Mouse (Mus musculus) erythroblast, adult 5-6 weeks (primary cell): ENCODE data around the gene Plagl2. TPM values are rescaled to one million over a fixed set of nuclear protein-coding genes. Genes with fewer than 3 reads are reported as not detected.
"Not testable (repeated sequence)": the region's sequence is repeated elsewhere in the genome, so short reads cannot be mapped to it uniquely, and the experiment has no call there.

ENCODE experiments used
- ATAC-seq: replicated peaks from 2 replicates; pipeline ENCODE4 v1.8.0; 2016; ENCODE audit warnings: moderate number of reproducible peaks, mild to moderate bottlenecking, moderate TSS enrichment, inconsistent platforms; ENCODE audit not compliant: poor library complexity, low FRiP score, severe bottlenecking
- total RNA-seq, 2 experiments: library from RNA; stranded (forward) in 1 of 2; stranded (reverse) in 1 of 2; fragments of 150-400 nt in 1 of 2; fragments of 200-764, 138-1000 nt in 1 of 2; gene quantifications; 2 replicates each; pipeline versions ENCODE4 v1.2.3 to v1.2.4; 2015 to 2017; ENCODE audit warnings: low replicate concordance in 2 of 2

The Plagl2 gene
- 33.4 and 36.8 TPM in 2 replicates for total RNA-seq (2015; ENCODE audit: low replicate concordance)
- 8.7 and 13.2 TPM in 2 replicates for total RNA-seq (2017; ENCODE audit: low replicate concordance)

DNA sequence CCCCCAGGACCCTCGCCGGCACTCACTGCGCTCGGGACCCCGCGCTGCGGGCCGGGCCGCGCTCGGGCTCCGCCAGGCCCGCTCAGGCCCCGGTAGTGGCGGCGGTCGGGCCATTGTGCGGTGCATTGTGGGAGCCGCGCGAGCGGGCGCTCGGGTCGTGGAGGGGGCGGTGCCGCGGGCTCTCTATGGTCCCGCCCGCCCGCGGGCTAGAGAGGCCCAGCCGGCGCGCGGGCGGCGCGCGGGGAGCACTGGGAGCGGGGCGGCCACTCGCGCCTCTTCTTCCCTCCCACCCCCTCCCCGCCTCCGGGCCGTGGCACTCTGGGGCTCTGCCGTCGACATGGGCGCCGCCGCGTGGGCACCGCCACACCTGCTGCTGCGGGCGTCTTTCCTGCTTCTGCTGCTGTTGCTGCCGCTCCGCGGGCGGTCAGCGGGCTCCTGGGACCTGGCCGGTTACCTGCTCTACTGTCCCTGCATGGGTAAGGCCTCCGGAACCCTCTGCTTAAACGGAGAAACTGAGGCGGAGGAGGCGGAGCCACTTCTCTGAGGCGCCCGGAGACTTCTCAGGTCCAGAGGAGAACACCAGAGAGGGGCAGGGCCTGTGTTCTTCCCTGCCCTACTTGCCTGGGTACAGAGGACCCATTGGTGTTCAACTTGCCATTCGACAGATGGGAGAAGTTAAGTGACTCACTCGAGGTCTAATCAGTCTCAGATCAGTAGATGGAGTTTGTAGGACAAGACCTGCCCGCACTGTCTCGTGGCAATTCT is at the start of gene Plagl2, which contains the start of gene Pofut1:
TSS of gene Plagl2 (minus strand) at position 177 of the 765 bp plus-strand sequence.
TSS of gene Pofut1 (plus strand) at position 284 of the 765 bp plus-strand sequence.
- peak; percentile 84 for ATAC-seq

DNA sequence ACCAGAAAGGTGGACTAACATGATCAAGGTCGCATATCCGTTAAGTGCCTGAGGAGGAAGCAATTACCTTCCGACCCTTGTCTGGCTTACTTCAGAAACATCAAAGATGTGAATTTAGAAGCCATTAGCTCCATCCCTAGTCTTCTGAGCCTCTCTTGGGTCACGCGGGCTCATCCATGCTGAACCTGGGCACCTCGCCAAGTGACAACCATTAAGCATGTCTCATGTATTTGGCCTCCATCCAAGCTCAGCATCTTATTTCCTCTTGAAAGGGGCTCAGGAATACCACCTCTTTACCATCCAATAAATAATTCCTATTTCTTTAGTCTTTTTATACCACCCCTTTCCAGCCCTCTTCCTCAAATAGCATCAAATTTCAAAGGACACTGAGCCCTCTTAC is 46.6 kb upstream of the Plagl2 start:
- ATAC-seq = no peak

DNA sequence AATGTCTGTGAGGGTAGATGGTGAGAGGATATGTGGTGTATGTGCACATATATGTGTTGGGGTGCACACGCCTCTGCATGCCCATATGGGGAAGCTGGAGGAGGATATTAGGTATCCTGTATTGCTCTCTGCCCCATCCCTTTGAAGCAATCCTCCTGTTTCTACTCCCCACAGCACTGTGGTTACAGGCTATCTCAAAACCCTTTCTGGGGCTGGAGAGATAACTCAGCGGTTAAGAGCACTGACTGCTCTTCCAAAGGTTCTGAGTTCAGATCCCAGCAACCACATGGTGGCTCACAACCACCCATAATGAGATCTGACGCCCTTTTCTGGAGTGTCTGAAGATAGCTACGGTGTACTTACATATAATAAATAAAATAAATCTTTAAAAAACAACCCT is 45.3 kb upstream of the Plagl2 start:
- ATAC-seq = no peak

DNA sequence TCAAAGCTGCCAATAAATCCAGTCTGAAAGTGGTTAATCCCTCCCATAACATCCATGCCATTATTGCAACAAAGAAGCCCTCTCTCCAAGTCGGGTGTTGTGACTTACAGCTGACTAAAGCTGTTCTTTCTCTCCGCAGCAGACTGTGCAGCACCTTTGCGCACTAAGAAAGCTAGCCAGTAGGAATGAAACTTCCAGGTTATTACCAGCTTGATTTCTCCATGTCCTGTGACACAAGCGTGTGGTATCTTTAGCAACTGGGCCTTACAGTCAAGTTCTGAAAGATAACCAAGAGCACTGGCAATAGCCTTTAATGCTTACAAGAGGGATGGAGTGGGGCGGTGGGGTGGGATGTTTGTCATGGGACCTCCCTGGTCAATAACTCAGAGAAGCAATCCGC is 42.7 kb upstream of the Plagl2 start:
- ATAC-seq = no peak

DNA sequence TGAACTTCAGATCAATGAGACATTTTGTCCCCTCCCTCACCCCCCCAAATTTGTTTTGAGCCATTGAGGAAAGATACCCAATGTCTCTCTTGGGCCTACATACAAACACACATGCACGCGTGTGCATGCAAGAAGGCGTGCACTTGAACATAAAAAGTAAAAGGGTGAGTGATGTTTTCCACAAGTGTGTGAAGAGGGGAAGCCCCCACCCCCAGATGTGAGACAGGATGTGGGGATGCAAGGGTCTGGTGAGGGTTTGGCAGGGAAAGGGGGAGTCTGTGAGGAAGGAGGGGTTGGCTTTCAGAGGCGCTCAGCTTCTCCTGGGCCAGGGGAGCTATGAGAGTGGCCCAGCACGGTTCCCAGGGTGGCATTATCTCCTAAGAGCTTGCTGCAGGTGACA is 37.1 kb upstream of the Plagl2 start:
- no peak for ATAC-seq

DNA sequence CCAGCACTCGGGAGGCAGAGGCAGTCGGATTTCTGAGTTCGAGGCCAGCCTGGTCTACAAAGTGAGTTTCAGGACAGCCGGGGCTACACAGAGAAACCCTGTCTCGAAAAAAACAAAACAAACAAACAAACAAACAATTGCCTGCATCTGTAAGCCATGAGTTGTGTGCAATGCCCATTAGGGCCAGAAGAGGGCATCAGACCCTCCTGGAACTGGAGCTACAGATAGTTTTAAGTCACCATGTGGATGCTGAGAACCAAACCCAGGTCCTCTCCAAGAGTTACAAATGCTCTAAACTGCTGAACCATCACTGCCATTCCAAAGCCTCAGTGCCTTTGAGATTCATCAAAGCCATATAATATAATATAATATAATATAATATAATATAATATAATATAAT is 35.6 kb upstream of the Plagl2 start:
- ATAC-seq = not testable (repeated sequence)

DNA sequence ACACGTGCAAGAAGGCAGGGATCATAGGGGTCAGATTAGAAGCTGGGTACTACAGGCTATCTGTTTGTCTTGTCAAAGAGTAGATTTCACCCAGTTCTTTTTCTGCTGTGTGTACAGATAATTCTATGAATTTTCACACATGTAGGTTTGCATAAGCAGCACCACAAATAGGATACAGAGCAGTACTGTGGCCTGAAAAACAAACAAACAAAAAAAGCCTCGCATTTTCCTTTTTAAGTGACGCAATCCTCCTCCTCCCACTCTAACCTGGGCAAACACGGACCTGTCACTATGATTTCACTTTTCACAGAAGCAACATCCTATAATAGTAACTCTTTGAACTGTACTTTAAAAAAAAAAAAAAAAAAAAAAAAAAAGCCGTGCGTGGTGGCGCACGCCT is 35.2 kb upstream of the Plagl2 start:
- ATAC-seq = no peak

DNA sequence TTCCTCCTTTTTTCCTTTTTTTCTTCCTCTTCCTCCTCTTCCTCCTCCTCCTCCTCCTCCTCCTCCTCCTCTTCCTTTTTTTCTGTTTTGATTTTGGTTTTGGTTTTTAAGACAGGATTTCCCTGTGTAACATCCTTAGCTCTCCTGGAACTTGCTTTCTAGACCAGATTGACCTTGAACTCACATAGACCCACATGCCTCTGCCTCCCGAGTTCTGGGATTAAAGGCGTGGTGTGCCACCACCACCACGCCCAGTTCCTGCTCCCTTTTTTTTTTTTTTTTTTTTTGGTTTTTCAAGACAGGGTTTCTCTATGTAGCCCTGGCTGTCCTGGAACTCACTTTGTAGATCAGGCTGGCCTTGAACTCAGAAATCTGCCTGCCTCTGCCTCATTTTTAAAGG is 34.4 kb upstream of the Plagl2 start:
- not testable (repeated sequence) for ATAC-seq

DNA sequence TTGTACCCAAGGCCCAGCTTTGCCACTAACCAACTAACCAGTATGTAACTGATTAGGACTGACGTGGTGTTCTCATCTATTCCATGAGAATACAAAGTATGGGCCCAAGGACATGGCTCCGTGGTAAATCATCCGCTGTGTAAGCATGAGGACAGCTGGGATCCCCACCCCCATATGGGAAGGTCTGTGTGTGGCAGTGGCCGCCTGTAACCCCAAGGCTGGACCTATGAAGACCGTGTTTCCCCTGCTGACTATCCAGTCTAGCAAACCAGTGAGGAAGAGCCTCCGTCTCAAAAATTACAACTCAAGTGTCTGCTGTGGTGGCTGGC is 33.7 kb upstream of the Plagl2 start:
- ATAC-seq = no peak

DNA sequence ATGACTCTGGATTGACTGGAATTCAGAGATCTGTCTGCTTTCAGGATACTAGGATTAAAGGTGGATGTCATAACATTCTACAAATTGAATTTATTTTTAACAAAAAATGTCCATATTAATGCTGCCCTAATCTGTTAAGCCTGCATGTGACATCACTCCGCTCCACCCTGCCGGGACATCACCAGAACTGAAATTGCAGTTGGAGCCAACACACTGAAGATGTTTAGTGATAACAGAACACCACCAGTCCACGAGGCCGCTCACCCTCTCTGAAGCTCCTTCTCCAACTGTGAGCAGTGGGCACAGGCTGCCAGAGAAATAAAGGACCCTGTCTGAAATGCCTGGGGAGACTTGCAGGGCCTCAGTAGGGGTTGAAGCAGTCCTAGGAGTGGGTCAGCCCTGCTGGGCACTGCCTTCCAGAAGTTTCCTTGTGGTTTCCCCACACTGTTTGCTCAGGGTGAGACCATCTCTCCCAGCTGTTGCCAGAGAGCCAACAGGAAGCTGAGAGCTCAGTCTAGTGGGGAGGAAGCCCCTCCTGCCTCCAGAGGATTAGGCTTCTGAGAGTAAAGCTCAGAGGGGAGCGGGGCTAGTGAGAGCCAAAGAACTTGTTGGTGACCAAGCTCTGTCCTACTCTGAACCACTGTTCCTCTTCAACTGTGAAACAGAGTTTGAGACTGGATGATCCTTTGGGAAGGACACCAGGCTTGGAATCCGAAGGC is 33.1 kb upstream of the Plagl2 start:
- ATAC-seq = peak; percentile 77

DNA sequence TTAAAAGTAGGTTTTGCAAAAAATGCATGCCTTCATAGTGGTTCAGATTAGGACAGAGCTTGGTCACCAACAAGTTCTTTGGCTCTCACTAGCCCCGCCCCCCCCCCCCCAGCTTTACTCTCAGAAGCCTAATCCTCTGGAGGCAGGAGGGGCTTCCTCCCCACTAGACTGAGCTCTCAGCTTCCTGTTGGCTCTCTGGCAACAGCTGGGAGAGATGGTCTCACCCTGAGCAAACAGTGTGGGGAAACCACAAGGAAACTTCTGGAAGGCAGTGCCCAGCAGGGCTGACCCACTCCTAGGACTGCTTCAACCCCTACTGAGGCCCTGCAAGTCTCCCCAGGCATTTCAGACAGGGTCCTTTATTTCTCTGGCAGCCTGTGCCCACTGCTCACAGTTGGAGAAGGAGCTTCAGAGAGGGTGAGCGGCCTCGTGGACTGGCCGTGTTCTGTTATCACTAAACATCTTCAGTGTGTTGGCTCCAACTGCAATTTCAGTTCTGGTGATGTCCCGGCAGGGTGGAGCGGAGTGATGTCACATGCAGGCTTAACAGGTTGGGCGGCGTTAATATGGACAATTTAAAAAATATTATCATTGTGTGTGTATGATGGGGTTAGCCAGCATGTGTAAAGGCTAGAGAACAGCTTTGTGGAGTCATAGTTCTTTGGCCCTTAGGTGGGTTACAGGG is 29.1 kb upstream of the Plagl2 start:
- ATAC-seq = peak; percentile 78

DNA sequence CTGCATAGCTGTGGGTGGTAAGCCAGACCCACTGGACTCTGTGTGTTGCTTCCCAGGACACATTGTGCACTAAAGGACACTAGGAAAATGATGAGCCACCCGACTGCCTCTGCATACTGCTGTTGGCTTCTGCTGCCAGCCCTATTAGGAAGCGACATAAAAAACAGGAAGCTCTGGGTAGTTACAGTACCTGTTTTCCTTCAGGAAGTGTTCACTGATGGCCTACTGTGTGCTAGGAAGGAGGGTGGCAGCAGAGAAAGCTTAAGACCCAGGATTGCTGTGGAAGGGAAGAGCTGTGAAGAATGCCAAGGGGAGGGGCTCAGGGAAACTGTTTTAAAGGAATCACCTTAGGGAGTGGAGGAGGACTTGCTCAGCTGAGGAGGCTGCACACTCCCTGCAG is 26.1 kb upstream of the Plagl2 start:
- ATAC-seq = no peak

DNA sequence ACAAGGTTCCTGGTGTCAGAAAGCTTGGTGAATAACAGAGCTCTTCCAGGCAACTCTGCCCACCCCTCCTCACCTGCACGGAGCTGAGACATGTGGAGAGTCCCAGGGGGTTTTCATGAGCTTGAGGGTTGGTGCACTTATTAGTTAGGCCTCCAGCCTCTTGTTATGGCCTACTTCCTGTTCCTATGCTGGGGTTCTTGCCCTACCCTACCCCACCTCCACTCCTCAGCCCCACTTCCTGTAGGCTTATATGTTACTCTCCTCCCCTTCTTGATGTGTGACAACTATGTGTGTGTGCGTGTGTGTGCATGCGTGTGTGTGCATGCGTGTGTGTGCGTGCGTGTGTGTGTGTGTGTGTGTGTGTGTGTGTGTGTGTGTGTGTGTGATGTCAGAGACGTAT is 21.8 kb upstream of the Plagl2 start:
- ATAC-seq = no peak

DNA sequence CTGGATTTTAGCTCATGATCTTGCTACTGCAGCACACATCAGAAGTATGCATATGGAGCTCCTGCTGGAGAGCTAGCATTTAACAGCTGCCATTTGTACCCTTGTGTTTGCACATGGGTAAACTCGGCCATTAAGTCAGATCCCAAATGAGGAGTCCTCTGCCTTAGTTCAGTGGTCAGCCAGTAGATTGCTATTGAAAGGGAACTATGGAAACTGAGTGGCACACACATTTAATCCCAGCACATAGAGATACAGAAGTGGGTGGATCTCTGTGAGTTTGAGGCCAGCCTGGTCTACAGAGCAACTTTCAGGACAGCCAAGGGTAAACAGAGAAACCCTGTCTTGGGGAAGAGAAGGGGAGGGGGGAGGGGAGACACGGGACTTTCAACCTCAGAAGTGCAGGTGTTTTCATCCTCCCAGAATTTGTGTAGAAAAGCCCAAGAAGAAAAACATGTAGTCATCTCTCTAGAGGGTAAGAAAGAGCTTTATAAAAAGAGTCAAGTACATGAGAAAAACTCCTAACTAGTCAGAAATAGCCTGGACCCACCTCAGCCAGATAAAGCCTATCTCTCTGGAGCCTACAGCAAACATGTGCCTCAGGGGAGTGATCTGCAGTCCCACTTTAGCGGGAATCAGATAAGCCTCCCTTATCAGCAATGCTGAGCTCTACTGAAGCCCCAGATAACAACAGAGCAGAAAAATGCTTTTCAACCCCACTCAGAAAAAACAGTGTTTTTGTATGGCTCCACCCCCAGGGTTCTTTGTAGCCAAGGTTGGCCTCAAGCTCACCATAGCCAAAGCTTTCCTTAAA is 18.8 kb upstream of the Plagl2 start:
- ATAC-seq = 0 out of 2 replicates have a peak, but pooled peaks have one; percentile 35

DNA sequence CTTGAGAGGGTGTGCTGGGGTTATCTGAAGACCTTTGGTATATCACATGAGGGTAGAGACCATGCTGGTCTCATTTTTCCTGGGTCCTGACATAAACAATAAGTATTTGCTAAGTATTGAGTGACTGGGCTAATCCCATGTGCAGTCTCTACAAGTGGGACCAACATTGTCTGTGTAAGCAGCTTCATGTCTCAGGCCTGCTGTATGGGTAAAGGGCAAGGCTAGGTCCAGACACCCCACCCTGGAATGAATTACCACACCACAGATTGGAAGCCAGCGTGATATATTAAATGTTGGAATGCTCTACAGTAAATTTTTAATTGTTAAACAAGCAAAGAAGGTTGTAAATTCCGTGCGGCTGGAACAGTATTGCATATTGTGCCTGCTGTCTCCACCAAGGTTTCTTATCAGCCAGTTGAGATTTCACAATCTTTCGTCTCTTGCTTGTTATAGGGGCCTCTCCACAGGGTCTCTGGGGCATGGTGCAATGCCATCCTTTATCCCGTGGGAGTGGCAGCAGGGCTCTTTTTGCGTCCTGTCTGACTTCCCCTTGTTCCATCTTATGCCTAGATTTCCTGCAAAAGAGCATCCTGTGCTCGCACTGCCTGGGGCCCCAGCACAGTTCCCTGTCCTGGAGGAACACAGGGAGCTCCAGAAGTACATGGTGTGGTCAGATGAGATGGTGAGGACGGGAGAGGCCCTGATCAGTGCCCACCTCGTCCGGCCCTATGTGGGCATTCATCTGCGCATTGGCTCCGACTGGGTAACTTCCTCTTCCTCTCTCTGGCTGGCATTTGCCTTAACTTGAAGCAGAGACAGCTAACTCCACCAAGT is 18.0 kb upstream of the Plagl2 start:
- no peak for ATAC-seq

DNA sequence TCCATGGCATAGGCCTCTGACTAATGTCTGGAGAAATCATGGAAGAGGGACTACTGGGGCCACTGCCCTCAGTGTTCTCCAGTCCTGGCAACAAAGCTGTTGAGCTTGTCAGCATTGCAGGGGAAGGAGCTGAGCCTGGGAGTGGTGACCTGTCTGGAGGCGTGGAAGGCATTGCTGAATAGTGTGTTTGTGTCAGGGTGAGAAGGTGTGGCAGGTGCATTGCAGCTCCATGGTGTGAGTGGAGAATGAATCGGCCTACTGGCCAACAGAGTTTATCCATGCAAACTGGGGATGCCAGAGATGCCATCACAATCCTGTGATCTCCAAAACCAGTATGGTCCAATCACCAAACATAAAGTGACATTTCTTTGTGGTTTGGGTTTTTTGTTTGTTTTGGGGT is 15.4 kb upstream of the Plagl2 start:
- ATAC-seq = no peak

DNA sequence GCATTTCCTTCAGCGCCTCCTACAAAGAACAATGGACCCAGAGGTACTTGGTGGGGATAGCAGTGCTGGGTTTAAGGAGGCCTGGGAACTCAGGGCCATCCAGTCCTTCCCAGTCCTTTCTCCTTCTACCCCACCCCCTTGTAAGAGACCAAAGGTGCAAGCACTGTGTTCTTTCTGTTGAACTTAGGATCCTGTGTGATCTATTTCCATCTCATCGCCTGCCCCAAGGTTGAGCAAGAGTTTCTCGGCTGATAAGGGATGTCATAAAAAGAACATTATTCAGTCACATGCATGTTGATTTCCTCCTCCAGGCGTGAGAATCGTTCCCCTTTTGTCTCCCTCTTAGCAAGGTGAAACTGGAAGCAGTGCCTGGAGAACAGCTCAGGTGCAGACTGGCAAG is 8.5 kb upstream of the Plagl2 start:
- no peak for ATAC-seq

DNA sequence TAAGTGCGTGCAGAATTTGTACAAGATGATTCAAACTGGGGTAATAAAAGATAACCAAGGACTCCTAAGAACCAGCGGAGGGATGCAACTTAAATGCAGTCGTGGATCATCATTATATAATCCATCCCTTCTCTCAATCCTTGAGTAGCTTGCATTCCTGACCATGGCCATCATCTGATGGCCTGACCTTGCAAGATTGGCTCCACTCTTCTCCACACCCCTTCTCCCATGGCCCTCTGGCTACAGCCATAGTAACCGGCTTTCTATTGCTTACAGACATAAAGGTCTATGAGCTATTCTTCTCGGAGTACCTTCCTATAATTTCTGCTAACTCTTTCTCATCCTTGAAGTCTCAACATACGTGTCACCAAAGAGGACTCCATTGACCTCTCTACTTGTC is 930 bp upstream of the Plagl2 start:
- no peak for ATAC-seq

DNA sequence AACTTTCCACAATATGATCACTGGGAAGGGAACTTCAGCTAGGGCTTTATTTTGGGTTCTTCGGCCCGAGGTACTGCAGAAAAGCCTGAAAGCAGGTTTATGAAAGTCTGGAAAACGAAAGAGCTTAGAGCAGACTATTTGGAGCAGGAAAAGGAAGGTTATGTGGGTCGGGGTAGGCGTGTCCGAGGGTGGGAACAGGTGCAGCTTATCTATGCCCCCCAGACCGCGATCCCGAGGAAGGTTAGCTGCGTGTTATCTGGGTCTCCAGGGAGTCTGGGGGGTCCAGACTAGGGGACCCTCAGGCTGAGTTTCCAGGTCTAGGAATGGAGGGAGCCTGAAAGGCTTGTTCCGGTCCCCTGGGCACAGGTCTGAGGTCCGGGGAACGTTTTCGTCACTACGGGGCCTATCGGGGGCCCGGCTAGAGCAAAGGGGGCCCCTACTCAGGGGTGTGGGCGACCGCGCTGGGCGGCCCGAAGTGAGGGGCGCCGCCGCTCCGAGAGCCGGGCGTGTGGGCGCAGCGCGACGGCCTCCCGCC is 458 bp downstream of the Plagl2 start:
- ATAC-seq = peak; percentile 70
